Mouse (Mus musculus) ES-E14 (cell line): ENCODE results near the gene Serpina5. TPM values are rescaled to one million over a fixed set of nuclear protein-coding genes. Genes with fewer than 3 reads are reported as not detected.

Experiments used
- DNase-seq: peaks from one replicate; pipeline ENCODE4 v3.0.0-alpha.2; 2013; ENCODE audit warnings: low read depth, low spot score
- H3K27ac ChIP-seq: 2 replicates; pipeline ENCODE4 v1.5.1; 2012; ENCODE audit warnings: low read depth, mild to moderate bottlenecking, low read length, moderate library complexity, mixed read lengths; ENCODE audit not compliant: poor library complexity, insufficient read depth, severe bottlenecking
- H3K36me3 ChIP-seq: 2 replicates; pipeline ENCODE4 v1.6.1; 2012; ENCODE audit warnings: mild to moderate bottlenecking, low read length, moderate library complexity, mixed read lengths; ENCODE audit not compliant: control insufficient read depth, poor library complexity, insufficient read depth, severe bottlenecking
- H3K4me1 ChIP-seq, 2 experiments: fragments of 150-350 bp in 1 of 2; sonication (generic) in 1 of 2; 2 replicates each; pipeline ENCODE4 v1.6.1; 2012; ENCODE audit warnings: low read length in 2 of 2, mild to moderate bottlenecking in 1 of 2, mixed read lengths in 1 of 2; ENCODE audit not compliant: control insufficient read depth in 2 of 2, insufficient read depth in 2 of 2, poor library complexity in 1 of 2
- H3K4me3 ChIP-seq, 2 experiments: fragments of 150-350 bp in 1 of 2; sonication (generic) in 1 of 2; 2 replicates each; pipeline ENCODE4 v1.5.1; 2012; ENCODE audit warnings: low read length in 2 of 2, low read depth in 1 of 2, mild to moderate bottlenecking in 1 of 2, mixed read lengths in 1 of 2; ENCODE audit not compliant: insufficient read depth in 1 of 2, poor library complexity in 1 of 2, severe bottlenecking in 1 of 2
- H3K9ac ChIP-seq: 2 replicates; pipeline ENCODE4 v1.6.1; 2012; ENCODE audit warnings: low read depth, mild to moderate bottlenecking, low read length, mixed read lengths; ENCODE audit not compliant: poor library complexity, insufficient read depth, severe bottlenecking
- H3K9me3 ChIP-seq: fragments of 150-350 bp; sonication (generic); 2 replicates; pipeline ENCODE4 v1.6.1; 2012; ENCODE audit warnings: low read depth, mild to moderate bottlenecking, low read length; ENCODE audit not compliant: control insufficient read depth, insufficient read depth
- CHD2 ChIP-seq: IDR thresholded peaks from 2 replicates; pipeline ENCODE4 v1.6.1; 2014; ENCODE audit warnings: mild to moderate bottlenecking, low read depth, low read length, inconsistent platforms
- HCFC1 ChIP-seq: IDR thresholded peaks from 2 replicates; pipeline ENCODE4 v1.6.1; 2012; ENCODE audit warnings: low read length, inconsistent platforms, borderline replicate concordance; ENCODE audit not compliant: insufficient read depth
- MAFK ChIP-seq: IDR thresholded peaks from 2 replicates; pipeline ENCODE4 v1.6.1; 2014; ENCODE audit warnings: mild to moderate bottlenecking, low read depth, low read length, inconsistent platforms; ENCODE audit not compliant: insufficient read depth
- ZC3H11A ChIP-seq: IDR thresholded peaks from 2 replicates; pipeline ENCODE4 v1.6.1; 2012; ENCODE audit warnings: low read depth, mild to moderate bottlenecking, inconsistent platforms, low read length, borderline replicate concordance
- ZNF384 ChIP-seq: IDR thresholded peaks from 2 replicates; pipeline ENCODE4 v1.6.1; 2012; ENCODE audit warnings: low read depth, low read length, inconsistent platforms
- in situ Hi-C, 2 experiments: fragments of 600-800 bp; cut with MboI; formaldehyde crosslinking; loops; one replicate each; pipeline ENCODE4 v1.15.1; 2025; ENCODE audit warnings: low sequenced_read_pairs in 2 of 2, inconsistent platforms in 1 of 2; ENCODE audit not compliant: unreplicated experiment in 2 of 2
- total RNA-seq: library from RNA; depleted of rRNA; stranded (reverse); fragments of 300-350 nt; gene quantifications from 2 replicates; pipeline ENCODE4 v1.2.3, GENCODE M21; 2012

The Serpina5 gene
- total RNA-seq, 1 experiment, result not detected

- Histone ChIP-seq H3K9ac (no peak overlapping the region), H3K9me3 (no peaks in the 10 kb centered on the region), H3K4me3 (no peak overlapping the region), H3K36me3 (no peaks in the 10 kb centered on the region), H3K27ac (no peak overlapping the region), H3K4me1 (no peaks in the 10 kb centered on the region)
- DNase-seq, result no peak
- no peak for TF ChIP-seq MAFK
- no peak for TF ChIP-seq ZC3H11A
- TF ChIP-seq CHD2, result no peak
- TF ChIP-seq HCFC1, result no peak
- TF ChIP-seq ZNF384, result no peak
- in situ Hi-C loops, result no loop called here
Measured at GRCm38 (mm10) chr12:104142427-104142826, 41.5 kb downstream of the Serpina5 start.

DNA sequence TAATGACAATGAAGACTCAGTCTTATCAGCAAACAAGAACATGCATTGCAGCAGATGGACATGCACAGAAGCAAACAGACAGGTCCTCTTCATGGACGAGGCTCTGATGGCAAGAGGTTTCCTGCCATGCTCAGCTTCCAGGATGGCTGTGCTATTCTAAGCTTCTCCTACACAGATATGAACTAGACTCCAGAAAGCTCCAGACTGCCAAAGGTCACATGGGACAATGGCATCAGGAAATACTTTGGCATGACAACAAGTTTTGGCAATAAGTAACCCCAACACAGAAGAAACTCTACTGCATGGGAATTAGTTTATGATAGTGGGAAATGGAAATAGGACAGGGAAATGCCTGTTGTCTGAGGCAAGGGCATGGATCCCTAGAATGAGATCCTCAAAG, 42.4 kb downstream of the Serpina5 start:
- Histone ChIP-seq H3K9ac (no peak overlapping the region), H3K36me3 (no peaks in the 10 kb centered on the region), H3K27ac (no peak overlapping the region), H3K9me3 (no peaks in the 10 kb centered on the region), H3K4me3 (no peak overlapping the region), H3K4me1 (no peaks in the 10 kb centered on the region)
- TF ChIP-seq CHD2 (no peak), ZC3H11A (no peak), ZNF384 (no peak), MAFK (no peak), HCFC1 (no peak)
- DNase-seq, result no peak
- in situ Hi-C loops, result no loop called here

DNA sequence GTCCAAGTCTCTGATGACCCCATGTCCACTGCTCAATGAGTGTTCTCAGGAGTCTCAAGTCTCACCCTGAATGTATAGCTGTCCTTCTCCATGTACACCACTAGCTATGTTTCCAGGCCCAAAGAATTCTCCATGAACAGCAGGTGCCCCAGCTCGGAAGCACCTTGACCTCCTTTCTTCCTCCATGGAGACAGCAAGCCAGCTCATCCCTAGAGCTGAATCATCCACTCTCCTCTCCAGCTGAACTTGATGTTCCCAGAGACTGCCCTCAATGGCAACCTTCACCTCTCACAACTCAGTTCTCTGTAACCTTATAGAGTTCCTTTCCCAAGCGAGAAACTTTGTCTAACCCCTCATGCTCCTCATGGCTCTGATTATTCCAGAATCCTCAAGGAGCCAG, 44.7 kb downstream of the Serpina5 start:
- no peak for DNase-seq
- no peak for TF ChIP-seq MAFK
- no peak for TF ChIP-seq ZNF384
- TF ChIP-seq HCFC1, result no peak
- TF ChIP-seq ZC3H11A, result no peak
- no peak for TF ChIP-seq CHD2
- no peak overlapping the region for H3K4me3 ChIP-seq
- no peaks in the 10 kb centered on the region for H3K36me3 ChIP-seq
- H3K27ac ChIP-seq, result no peak overlapping the region
- no peaks in the 10 kb centered on the region for H3K9me3 ChIP-seq
- in situ Hi-C loops, result no loop called here
- no peaks in the 10 kb centered on the region for H3K4me1 ChIP-seq
- H3K9ac ChIP-seq, result no peak overlapping the region

DNA sequence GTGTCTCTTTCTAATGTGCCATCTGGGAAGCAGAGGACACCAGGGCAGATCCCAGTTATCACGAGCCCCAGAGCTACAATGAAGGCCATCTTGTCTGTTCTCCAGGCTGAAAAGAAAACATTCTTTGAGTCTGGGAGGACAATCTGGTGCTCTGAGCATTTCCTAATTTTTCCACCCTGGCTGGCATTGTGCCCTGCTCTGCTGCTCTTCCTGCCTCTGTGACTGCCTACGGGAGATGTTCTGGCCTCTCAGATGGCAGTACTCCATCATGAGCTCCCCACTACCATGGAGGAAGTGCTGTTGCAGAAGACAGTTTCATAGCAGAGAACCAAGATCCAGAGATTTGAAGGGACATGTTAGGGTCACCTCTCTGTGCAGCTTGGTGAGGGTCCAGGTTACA, 51.1 kb downstream of the Serpina5 start:
- Histone ChIP-seq H3K36me3 (no peaks in the 10 kb centered on the region), H3K4me3 (no peak overlapping the region), H3K27ac (no peak overlapping the region), H3K9me3 (no peaks in the 10 kb centered on the region), H3K4me1 (no peaks in the 10 kb centered on the region), H3K9ac (no peak overlapping the region)
- in situ Hi-C loops, result no loop called here
- TF ChIP-seq MAFK (no peak), CHD2 (no peak), HCFC1 (no peak), ZC3H11A (no peak), ZNF384 (no peak)
- no peak for DNase-seq

GRCm38 (mm10) chr12:104153041-104153645, 52.2 kb downstream of the Serpina5 start:
- H3K27ac ChIP-seq, result no peak overlapping the region
- H3K4me3 ChIP-seq, result no peak overlapping the region
- H3K4me1 ChIP-seq, result no peaks in the 10 kb centered on the region
- H3K9ac ChIP-seq, result no peak overlapping the region
- in situ Hi-C loops, result no loop called here
- H3K9me3 ChIP-seq, result no peaks in the 10 kb centered on the region
- TF ChIP-seq ZC3H11A (no peak), HCFC1 (no peak)
- no peaks in the 10 kb centered on the region for H3K36me3 ChIP-seq
- no peak for DNase-seq
